Mouse (Mus musculus) frontal cortex, adult 2 months (tissue): ENCODE data around the gene BC003965. TPM values are rescaled to one million over a fixed set of nuclear protein-coding genes. Genes with fewer than 3 reads are reported as not detected.
"Not testable (repeated sequence)": the region's sequence is repeated elsewhere in the genome, so short reads cannot be mapped to it uniquely, and the experiment has no call there.

ENCODE experiments used
- DNase-seq, 2 experiments: peaks; one replicate each; pipeline ENCODE4 v3.0.0; 2022; ENCODE audit warnings: low spot score in 1 of 2; ENCODE audit errors: extremely low spot score in 1 of 2
- polyA plus RNA-seq: library from polyadenylated mRNA; depleted of rRNA; stranded (reverse); fragments of >200 nt; gene quantifications from 2 replicates; pipeline ENCODE4 v1.2.3, GENCODE M21; 2012; rRNA removed

Gene BC003965
- polyA plus RNA-seq, 1 experiment = 23.4 TPM

DNA sequence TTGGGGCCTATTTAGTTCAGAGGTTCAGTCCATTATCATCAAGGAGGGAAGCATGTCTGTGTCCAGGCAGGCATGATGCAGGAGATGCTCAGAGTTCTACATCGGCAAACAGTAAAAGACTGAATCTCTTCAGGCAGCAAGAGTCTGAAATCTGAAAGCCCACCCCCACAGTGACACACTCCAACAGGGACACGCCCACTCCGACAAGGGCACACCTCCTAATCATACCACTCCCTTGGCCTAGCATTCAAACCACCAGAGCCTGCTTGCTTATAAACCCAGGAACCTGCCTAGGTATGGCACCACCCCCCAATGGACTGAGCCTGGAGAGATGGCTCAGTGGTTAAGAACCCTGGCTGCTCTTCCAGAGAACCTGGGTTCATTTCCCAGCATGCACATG, 31.1 kb downstream of the BC003965 start:
- no peak for DNase-seq

- no peak for DNase-seq
Measured at GRCm38 (mm10) chr17:25218967-25219366, 34.6 kb downstream of the BC003965 start.

DNA sequence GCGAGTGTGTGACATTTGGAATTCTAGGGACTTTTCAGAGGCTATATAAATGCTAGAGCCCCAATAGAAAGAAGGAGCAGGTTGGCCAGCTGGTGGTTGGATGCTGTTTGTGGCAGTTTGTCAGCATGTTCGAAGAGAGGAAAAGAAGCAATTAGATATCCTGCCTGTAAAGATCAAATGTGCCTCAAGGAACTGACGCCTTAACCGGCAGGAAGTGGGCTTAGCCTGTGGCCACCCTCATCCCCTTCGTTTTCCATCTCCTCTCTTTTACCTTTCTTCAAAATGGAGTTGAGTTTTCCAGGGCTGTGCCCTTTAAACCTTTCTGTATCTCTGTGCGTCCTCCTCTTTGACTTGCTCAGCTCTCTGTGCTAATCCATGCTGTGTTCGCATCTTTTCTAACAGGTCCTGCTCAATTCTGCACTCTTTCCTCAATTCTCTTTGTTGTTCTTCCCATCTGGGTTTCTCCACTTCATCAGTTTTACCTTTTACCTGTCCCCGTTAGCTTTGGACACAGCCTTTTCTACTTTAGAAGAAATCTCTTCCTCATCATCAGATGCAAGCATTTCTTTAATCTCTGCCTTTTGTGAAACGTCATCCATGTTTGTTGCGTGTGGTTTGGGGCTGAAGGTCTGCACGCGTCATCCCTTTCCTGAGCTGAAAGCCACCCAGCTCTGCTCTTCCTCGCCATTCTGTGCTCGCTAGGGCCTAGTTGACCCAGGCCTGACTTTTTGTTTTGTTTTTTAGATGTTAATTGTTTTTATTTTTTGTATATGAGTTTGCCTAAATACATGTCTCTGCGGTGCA, 35.3 kb downstream of the BC003965 start:
- no peak for DNase-seq

DNA sequence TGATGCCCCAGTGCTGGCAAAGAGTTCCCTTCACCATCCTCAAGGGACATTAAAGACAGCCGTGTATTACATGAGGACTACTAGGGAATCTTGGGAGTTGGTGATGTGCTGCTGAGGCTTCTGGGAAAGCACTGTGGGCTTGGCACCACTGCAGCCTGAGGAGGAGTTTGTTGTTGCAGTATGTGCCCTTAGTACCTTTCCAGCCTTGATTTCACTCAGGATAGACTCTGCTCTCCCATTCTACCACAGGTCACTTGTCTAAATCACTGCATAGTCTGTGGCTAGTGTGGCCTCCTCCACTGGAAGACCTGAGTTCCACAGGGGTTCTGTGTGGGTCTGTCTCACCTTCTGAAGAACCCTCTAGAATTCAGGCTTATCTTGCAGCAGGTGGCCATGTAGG, 36.4 kb downstream of the BC003965 start:
- no peak for DNase-seq

DNA sequence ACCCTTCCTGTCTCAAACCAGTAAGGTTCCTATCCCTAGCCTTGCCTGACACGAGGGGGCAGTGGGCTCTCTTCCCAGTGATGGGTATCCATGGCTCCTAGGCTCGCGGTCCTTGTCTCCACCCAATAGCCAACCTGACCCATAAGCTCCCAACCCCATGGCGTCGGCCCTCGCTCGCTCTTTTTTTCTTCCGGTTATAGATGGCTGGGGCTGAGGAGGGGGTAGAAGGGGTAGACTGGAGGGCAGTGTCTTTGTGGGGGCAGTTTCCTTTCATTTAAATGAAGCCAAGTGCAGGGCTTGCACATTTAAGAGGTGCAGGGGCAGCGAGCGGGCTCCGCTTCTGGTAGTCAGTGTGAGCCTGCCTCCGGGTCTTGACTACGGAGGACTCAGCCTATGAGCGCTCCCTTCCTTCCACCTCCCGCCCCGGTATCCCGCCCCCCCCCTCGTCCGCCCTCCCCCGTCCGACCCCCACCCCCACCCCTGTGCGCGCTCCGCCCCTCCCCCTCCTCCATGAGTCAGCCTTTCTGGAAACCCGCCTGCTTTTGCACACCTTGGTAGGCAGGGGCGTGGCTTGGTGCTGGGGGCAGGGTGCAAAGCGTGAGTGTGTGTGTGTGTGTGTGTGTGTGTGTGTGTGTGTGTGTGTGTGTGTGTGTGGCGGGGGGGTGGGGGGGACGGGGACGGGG, 37.6 kb downstream of the BC003965 start:
- peak in 1 of 2 experiments; percentile 63 for DNase-seq

- peak in 1 of 2 experiments; percentile 61 for DNase-seq
Measured at GRCm38 (mm10) chr17:25222504-25222940, 38.2 kb downstream of the BC003965 start.

- peak in 1 of 2 experiments; percentile 30 for DNase-seq
Measured at GRCm38 (mm10) chr17:25222951-25223601, 38.7 kb downstream of the BC003965 start.

- DNase-seq = no peak
Measured at GRCm38 (mm10) chr17:25224586-25225222, 40.4 kb downstream of the BC003965 start.

- no peak for DNase-seq
Measured at GRCm38 (mm10) chr17:25225659-25226058, 41.3 kb downstream of the BC003965 start.

DNA sequence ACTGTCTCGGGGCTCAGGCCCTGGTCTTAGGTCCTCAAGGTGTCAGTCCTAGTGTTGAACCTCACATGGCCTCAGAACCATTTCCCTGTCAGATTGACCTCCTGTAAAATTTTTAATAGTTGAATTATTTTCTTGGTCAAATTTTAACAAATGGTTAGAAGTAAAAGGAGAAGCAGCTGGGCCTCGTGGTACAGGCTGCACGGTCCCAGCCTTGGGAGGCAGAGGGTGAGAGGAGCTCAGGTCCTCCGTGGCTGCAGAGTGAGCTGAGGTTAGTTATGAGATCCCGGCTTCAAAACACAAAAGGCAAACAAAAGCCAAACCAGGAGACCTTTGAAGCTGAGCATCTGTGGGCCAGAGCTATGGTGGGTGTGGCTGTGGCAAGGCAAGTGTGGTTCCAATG, 43.6 kb downstream of the BC003965 start:
- DNase-seq = no peak

- not testable (repeated sequence) for DNase-seq
Measured at GRCm38 (mm10) chr17:25230014-25230655, 45.8 kb downstream of the BC003965 start.

DNA sequence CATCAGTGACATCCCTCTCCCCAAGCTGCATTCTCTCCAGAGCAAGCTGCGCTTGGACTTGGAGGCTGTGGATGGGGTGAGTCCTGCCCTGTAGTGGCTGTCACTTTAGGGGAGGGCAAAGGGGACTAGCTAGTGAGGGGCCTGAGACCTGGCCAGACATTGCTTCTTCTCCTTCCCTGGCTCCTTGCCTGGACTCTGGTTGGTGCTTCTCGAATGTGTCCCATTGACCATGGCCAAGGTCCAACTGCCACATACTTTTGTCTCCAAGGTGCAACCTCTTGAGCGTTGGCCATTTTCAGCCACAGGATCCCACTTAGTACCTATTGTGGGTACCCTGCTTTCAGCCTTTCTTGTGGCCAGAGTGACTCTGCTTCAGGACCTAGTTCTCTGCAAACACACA, 46.3 kb downstream of the BC003965 start:
- no peak for DNase-seq

DNA sequence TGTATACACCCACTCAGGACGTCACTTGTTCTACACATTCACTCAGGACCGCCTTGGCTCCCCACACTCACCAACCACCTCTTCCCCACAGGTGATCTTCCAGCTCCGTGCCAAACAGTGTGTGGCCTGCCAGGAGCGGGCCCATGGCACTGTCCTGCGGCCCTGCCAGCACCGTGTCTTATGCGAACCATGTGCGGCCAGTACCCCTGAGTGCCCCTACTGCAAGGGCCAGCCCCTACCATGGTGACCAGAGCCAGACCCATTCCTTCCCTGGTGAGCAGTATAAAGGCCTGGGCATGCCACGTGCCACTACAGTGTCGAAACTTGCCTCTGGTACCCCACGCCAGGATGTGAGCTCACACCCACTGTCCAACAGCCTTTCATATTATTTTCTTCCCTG, 47.3 kb downstream of the BC003965 start:
- DNase-seq = not testable (repeated sequence)

DNA sequence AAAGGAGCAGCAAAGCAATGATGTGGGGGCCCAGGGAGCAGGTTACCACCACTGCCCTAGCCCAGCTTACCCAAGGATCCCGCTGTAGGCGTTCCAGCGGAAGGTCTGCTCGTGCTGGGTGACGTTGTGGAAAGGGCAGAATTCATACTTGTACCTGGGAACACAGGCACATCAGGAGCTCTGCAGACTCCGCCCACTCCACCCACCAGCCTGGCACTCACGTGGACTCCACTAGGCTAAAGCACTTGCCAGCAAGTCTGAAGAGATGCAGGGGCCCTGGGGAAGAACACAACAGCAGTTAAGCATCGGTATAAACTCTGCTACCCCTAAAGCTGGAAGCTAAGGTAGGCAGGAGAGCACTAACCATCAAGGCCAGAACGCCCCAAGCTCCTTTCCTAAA, 51.3 kb downstream of the BC003965 start:
- peak in 1 of 2 experiments; percentile 66 for DNase-seq

Other genes starting within 250 kb of the BC003965 start
- gene Mapk8ip3, start 247.6 kb upstream of the BC003965 start, polyA plus RNA-seq = 325 and 357 TPM in 2 replicates
- gene Jpt2, start 223.9 kb upstream of the BC003965 start, polyA plus RNA-seq = 4.6 and 6.3 TPM in 2 replicates
- 21.5 and 22.2 TPM in 2 replicates for gene Cramp1l, start 168.8 kb upstream of the BC003965 start, polyA plus RNA-seq
- 19.0 and 23.6 TPM in 2 replicates for gene Ift140, start 168.5 kb upstream of the BC003965 start, polyA plus RNA-seq
- 16.2 and 16.3 TPM in 2 replicates for gene Tmem204, start 101.0 kb upstream of the BC003965 start, polyA plus RNA-seq
- 19.0 and 27.2 TPM in 2 replicates for gene Telo2, start 68.6 kb upstream of the BC003965 start, polyA plus RNA-seq
- 0.08 and 0.16 TPM in 2 replicates for gene Ptx4, start 63.8 kb upstream of the BC003965 start, polyA plus RNA-seq
- 45.6 and 51.4 TPM in 2 replicates for gene Clcn7, start 51.2 kb upstream of the BC003965 start, polyA plus RNA-seq
- 0.04 TPM in 1 of 2 replicates, not detected in the other for gene Ccdc154, start 22.1 kb upstream of the BC003965 start, polyA plus RNA-seq
- gene Gm38655, start 9.1 kb upstream of the BC003965 start, polyA plus RNA-seq = not detected in 2 replicates
- gene Unkl, start 3.8 kb downstream of the BC003965 start, polyA plus RNA-seq = 41.1 and 42.1 TPM in 2 replicates
- gene Gnptg, start 55.6 kb downstream of the BC003965 start, polyA plus RNA-seq = 126 and 128 TPM in 2 replicates
- 33.9 and 41.4 TPM in 2 replicates for gene Tsr3, start 55.6 kb downstream of the BC003965 start, polyA plus RNA-seq
- 12.5 and 18.6 TPM in 2 replicates for gene Baiap3, start 71.8 kb downstream of the BC003965 start, polyA plus RNA-seq
- gene Ube2i, start 90.1 kb downstream of the BC003965 start, polyA plus RNA-seq = 265 and 295 TPM in 2 replicates
- gene Prss34, start 113.8 kb downstream of the BC003965 start, polyA plus RNA-seq = not detected in 2 replicates
- not detected in 2 replicates for gene Prss28, start 124.1 kb downstream of the BC003965 start, polyA plus RNA-seq
- gene Prss29, start 134.1 kb downstream of the BC003965 start, polyA plus RNA-seq = not detected in 2 replicates
- gene Tpsab1, start 161.0 kb downstream of the BC003965 start, polyA plus RNA-seq = not detected in 2 replicates
- not detected in 2 replicates for gene Tpsb2, start 181.8 kb downstream of the BC003965 start, polyA plus RNA-seq
- not detected in 2 replicates for gene Tpsg1, start 184.7 kb downstream of the BC003965 start, polyA plus RNA-seq
- gene Cacna1h, start 249.2 kb downstream of the BC003965 start, polyA plus RNA-seq = 72.9 and 77.0 TPM in 2 replicates